Mouse (Mus musculus) testis, adult 2 months (tissue): ENCODE data around the gene Fez1.

Experiments used
- CTCF ChIP-seq: fragments of 200-500 bp; IDR thresholded peaks from 2 replicates; pipeline ENCODE4 v1.5.1; 2012; ENCODE audit warnings: low read depth, mild to moderate bottlenecking, inconsistent platforms, low read length, moderate library complexity; ENCODE audit not compliant: control insufficient read depth, insufficient read depth, insufficient replicate concordance
- POLR2A ChIP-seq: fragments of 200-500 bp; IDR thresholded peaks from 2 replicates; pipeline ENCODE4 v1.6.1; 2012; ENCODE audit warnings: low read depth, mild to moderate bottlenecking, inconsistent platforms, low read length, moderate library complexity; ENCODE audit not compliant: control insufficient read depth

DNA sequence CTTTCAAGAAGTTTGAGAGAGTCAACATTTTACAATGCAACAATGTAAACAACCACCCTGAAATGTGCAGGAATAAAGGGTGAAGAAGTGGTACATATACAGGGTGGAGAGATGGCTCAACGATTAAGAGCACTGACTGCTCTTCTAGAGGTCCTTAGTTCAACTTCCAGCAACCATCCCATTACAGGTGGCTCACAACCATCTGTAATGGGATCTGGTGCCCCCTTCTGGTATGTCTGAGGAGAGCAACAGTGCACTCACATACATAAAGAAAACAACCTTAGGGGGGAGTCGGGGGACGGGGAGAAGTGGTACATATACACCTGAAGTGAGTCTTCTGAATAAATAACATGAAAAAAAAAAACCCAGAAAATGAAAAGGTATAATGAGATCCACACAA is 63.6 kb downstream of the Fez1 start:
- no peak for TF ChIP-seq CTCF
- no peak for TF ChIP-seq POLR2A
